Mouse (Mus musculus) NIH3T3 (cell line): Measurements from ENCODE around the gene Plekhm2.

Experiments used
- DNase-seq: peaks from one replicate; pipeline ENCODE4 v3.0.0-alpha.2; 2012; ENCODE audit warnings: low read depth

The Plekhm2 gene

DNA sequence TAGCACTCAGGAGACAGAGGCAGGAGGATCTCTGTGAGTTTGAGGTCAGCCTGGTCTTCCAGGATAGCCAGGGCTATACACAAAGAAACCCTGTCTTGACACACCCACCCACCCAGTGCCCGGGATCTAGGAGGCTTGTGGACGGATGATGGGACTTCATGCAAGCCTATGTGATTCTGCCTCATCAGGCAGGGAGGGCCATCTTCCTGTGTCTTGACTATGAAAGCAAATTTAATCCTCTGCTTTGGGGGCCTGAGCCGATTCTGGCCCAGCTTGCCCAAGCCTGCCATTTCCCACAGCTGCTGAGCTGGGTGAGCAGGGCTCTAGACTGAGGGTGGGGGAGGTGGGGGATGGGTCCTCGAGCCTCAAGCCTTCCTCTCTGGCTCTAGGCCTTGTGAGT is 60.8 kb downstream of the Plekhm2 start:
- peak; percentile 58 for DNase-seq

DNA sequence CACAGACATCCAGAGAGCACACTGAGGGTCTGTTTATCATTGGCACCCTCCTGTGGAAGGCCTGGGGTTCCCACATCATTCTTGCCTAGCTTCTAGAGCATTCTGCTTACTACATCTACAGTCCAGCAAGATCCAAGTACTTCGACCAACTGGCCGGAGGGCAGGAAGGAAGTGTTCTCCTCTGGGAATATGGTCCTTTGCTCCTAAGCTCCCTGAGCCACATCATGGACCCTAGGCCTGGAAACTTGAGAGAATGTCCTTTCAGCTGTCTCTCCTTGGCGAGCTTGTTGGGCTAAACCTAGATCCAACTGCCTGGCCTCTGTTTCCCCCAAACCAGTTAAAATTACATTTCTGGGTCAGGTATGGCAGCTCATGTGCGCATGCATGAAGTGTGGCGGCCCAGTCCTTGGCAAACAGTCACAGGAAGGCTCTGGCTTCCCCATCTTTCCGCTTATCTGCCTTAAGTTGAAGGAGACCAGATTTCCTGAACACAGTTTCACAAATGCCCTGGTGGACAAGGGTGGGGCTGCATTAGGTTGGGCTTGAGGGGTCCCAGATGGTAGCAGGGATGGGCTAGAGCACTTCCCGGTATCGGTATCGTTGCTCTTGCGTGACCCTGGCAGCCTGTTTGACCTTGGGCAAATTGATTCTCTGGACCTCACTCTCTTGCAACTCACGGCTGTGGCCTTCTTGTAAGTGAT is 62.0 kb downstream of the Plekhm2 start:
- no peak for DNase-seq

DNA sequence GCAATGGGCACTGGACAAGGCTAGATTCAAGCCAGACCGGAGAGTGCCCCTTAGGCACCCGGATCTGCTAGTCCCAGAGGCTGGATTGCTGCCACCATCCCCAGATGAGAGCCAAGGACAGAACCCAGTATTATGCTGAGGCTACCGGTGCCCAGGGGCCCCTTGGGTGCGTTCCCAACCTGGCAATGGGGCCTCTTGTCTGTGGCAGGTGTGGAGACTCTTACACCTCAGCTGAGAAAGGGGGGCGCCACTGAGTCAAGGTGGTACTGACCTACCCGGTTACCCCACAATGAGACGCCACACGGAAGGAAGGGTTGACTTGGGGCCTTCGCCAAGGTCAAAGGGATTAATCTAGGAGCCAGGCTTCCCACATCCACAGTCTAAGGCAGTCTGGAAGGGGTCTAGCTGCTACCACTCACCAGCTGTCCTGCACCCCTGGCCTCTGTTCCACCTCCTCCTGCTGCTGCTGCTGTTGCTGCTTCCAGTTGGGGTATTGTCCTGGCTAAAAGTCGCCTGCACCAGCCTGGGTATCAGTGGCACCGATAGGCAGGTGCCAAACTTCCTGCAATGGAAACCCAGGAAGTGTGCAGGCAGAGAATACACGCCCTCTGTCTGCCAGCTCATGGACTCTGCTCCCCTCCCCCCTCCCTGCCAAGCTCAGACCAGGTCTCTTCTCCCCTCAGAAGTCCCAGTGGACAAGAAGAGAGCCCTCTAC is 63.4 kb downstream of the Plekhm2 start:
- DNase-seq: no peak

DNA sequence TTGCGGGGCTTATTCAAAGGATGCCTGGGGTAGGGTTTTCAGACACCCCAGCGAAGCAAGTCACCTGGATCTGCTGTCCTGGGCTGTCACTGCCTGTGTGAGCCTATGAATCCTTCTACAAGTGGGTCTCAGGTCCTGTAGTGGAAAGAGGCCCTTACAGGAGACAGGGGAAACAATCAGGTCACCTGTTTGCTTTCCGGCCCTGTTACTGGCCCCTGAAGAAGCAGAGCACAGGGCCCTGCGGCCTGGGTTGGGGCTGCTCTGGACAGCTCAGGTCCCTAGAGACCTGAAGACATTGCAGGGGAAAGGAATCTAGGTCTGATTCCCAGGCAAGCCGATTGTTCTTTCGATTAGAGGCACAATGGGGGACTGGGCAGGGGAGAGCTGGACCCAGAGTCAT is 64.3 kb downstream of the Plekhm2 start:
- DNase-seq: no peak

DNA sequence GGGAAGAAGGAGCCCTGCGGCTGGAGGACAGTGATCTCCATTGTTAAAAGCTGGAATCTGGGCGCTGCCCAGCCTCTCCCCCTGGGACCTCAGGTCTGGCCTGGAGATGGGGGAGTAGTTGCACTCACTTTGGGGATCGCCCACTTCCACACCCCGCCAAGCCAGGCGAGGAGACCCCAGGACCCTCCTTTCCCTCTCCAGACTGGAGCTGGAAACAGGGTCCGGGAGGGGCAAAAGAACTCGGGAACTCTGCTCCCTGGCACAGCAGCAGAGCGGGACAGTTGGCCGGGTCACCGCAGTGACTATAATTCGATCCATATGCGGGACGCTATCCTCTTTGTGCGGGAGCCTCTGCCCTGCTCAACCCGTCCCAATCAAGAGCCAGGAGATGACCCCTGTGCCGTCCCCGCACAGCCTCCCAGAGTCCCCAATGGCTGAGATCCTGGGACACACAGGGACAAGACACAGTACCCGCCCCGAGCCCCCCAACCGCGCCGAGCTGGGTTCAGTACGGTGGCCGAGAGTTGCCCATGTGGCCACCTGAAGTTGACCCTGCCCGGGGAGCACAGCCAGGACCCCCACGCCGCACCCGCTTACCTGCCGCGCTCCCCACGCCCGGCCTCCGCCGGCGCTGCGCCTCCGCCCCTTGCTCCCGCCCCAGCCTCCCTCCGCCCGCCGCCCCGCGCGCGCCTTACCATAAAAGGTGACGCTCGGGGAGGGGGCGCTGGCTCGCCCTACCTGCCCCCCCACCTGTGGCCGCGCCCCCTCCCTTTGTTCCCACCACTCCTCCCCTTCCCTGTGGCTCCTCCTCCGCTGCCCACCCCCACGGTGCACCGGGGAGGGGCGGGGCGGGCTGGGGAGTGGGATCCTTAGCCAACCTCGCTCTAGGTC is 65.2 kb downstream of the Plekhm2 start:
- DNase-seq: peak; percentile 59

DNA sequence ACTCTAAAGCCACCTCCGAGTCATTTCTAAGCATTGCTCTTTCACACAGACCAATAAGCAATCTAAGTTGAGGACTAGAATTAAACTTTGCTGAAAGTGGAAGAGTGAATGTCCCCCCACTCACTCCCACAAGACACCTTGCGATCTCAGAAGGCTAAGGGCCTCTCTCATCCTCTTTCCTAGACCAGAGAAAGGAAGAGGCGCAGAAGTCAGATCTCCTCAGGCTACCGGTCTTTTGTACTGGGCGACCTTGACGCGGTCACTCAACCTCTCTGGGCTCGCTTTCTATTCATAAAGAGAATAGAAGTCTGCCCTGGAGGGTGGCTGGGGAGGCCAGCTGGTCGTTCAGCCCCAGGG is 65.8 kb downstream of the Plekhm2 start:
- DNase-seq: no peak

DNA sequence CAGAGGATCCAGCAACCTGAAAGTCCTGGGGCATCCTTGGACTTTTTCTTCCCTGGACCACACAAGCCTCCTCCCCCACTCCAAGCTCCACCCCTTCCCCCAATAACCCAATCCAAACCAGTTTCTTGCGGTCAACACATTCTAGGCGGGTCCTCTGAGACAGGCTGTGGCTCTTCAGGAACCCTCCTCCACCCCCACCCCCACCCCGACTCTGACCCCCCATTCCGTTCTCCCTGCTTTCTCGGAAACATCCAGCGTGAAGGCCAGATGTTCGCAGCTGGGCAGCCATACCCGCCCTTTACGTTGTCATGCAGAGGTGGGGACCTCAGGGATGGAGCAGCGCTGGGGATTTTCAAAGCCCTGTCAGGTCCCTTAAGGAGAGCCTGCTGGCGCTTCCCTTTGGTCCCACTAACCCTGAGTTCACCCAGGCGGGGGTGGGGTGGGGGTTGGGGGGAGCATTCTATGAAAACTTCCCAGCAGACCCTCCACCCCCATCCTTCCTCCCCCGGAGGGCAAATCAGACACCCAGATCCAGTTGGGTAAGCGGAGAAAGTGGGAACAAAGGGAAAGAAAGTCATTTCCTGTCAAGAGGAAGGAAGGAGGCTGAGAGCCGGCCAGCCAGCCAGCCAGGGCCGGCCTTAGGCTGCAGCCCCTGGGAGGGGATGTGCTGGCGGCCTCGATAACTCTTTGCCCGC is 66.4 kb downstream of the Plekhm2 start:
- DNase-seq: peak; percentile 85

DNA sequence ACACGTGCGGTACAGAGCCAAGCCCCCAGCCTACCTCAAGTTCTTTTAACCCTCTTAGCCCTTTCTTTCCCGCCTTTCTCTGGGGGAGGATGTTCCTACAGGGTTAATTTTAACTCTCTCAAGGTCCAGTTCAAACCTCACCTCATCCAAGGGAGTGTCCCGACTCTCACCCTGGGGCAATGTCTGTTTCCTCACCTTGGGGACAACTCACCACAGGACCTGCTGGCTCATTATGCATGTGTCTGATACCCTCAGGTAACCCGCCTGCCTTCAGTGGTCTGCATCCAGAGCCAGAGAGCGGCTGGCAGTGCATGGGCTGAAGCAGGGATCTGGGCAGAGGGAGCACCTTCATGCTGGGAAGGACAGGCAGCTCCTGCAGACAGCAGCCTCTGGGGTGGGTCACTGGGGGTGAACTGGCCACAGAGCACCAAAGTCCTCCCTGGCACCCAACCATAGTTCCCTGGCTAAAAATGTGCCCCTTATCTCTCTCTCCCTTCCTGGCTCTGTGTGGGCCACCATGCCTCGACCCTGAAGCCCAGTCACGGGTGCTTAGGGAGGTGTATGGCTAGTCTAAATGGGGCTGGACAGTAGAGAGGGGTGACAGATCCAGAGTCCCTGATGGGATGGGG is 67.9 kb downstream of the Plekhm2 start:
- DNase-seq: no peak

DNA sequence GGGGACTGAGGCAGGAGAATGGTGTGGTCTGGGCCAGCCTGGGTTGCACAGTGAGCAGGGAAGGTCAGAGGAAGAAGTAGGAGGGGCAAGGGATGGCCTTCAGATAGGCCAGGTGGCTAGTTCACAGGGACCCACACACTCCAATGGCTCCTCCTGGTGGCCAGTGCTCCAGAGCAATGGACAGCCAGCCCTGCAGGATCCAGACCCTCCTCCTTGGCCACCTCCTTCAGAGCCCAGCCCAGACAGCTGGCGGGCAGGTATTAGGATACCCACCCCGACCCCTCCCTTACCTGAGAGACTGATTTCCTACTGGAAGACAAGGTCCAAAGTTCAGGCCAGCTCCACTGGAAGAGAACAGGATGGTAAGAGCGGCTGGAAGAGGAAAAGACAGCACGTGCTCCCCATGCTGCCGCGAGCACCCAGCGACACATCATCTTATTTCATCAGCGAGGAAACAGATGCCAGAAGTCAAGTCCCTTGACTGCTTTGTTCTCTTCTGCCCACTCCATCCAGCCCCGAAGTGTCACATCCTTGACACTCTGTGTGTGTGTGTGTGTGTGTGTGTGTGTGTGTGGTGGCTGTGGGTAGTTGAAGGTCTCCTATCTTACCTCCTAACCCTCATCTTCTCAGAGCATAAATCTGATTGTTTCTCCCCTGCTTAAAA is 69.0 kb downstream of the Plekhm2 start:
- no peak for DNase-seq

DNA sequence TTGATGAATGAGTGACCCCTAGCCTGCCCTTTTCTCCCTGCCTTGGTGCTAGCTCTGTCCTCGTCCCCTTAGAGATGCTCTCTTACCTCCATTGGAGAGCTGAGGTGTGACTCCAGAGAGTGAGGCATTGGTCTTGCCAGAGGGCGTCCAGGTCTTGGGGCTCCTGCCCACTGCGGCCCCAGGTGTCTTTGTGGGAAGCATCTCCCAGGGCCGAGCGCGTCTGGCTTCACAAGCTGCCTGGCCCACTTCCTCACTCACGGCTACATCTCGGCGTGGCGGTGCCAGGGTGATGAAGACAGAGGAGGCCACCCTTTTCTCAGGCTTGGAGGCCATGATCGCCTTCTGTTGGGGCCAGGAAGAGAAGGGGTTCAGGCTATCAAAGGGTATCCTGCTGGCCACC is 69.6 kb downstream of the Plekhm2 start:
- DNase-seq: no peak

DNA sequence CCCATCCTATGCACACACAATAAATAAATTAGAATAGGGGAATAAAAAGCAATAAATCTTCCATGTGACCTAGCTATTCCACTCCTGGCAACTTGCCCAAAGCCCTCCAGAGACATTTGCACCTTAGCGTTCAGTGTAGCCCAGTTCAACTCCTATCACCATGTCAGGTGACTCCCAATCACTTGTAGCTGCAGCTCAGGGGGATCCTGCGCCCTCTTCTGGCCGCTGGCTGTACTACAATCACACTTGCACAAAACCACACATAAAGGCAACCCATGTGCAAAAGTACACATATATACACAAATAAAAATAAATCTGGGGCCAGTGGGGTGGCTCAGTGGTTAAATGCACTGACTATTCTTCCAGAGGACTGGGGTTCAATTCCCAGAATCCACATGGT is 73.2 kb downstream of the Plekhm2 start:
- DNase-seq: peak; percentile 54

DNA sequence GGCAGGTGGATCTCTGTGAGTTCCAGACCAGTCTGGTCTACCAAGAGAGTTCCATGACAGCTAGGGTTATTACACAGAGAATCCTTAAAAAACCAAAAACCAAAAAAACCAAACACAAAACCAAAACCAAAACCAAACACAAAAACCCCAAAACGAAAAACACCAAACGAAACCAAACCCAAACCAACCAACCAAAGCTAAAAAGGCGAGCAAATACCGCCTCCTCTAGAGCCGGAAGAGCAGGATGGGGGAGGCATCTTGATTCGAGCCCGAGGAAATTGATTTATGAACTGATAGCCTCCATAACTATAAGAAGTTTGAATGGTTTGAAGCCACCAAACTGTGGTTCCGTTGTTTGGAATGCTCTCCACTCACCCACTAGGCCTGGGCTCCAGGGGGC is 80.8 kb downstream of the Plekhm2 start:
- DNase-seq: no peak

DNA sequence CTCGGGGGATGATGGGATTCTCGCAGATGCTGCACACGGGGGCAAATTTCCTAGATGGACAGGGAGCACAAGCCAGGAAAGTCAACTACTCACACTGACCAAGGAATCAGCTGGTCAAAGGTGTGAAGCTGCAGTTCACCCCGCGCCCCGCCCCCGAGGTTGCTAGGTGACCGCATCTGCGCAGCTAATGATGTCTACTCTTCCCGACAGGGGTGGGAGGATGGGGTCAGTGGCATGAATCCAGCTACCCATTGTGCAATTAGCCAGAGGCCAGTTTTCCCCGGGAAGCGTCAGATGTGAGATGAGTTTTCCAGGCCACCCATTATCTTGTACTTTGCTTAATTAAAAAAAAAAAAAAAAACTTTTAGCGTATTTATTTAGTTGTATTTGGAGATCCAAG is 83.6 kb downstream of the Plekhm2 start:
- DNase-seq: no peak

DNA sequence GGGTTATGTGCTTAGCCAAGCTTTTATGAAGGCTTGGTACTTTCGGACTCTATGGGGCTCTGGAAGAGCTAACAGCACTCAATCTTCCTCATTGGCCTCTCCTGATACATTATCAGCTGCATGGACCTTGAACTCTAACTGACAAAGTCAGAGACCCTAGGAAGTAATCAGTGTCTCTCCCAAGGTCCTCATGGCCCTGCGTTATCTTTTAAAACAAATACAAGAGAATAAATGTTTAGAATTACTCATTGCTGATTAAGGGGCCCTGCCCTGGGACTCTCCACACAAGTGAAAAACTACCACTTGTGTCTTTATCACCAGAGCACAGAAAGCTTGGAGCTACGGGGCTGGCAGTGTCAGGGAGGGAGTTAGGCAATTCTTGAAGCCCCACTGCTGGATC is 85.9 kb downstream of the Plekhm2 start:
- no peak for DNase-seq

DNA sequence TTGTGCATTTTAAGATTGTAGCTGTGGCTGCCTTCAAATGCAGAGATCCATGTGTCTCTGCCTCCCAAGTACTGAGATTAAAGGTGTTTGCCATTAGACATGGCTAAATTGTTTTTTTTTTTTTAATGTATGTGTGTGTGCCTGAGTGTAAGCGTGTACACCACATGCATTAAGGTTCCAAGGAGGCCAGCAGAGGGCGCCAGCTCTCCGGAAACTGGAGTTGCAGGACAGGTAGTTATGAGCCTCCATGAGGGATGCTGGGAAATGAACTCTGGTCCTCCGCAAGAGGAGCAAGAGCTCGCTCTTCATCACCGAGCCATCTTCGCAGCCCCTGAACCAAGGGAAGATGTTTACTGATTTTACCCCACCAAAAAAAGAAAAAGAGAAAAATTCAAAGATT is 87.8 kb downstream of the Plekhm2 start:
- DNase-seq: peak; percentile 43

DNA sequence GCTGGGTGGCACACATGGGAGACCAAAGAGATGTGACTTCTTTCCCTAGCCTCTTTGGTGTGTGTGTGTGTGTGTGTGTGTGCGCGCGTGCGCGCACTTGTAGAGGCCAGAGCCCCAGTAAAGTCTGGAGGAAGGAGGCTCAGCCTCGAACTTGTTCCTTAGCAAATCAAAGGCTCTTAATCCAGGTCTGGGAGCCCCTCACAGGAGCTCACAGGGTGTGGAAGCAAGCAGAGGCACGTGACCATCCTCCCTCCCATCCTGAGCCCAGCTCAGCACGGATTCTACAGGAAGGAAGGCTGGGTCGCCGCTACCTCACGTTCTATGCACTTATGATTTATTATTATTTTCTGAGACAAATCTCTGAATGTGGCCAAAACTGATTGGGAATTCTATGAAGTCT is 88.3 kb downstream of the Plekhm2 start:
- DNase-seq: no peak
